Mouse (Mus musculus) embryo, embryonic 9.5 days (tissue): ENCODE results near the gene Rnf141.

Source experiments
- DNase-seq: peaks from one replicate; pipeline ENCODE4 v3.0.0-alpha.2; 2017; ENCODE audit errors: extremely low spot score

The Rnf141 gene

DNA sequence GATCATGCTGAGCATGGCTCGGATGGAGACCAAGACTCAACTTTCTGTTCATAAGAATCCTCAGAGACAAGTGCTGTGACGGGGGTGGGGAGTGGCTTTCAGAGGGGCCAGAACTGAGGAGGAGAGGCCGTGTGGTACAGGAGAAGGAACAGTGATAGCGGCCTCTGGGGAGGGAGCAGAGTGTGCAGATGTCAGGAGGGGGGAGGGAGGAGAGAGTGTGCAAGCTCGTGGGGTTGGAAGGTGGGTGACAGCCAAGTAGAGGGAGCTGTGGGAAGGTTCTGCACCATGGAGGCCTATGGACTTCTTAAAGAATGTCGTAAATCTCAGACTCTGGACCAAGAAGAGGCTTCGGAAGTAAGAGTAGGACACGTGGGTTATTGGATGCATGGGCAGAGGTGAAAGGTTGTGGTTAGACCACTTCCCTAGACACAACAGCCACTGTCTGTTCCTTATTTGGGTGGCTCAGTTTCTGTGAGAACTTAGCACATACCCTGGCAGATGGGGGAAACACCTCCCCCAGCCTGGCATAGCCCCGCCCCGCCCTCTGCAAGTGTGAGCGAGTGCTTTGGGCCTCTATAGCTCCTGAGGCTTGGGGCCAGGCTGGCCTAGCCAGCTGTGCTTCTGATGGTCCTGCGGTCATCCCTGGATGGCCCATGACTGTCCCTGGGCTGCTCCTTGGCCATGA, 47.7 kb downstream of the Rnf141 start:
- no peak for DNase-seq

GRCm38 (mm10) chr7:110794722-110795121, 49.5 kb downstream of the Rnf141 start:
- no peak for DNase-seq

GRCm38 (mm10) chr7:110792834-110793233, 51.4 kb downstream of the Rnf141 start:
- no peak for DNase-seq

GRCm38 (mm10) chr7:110792201-110792600, 52.1 kb downstream of the Rnf141 start:
- no peak for DNase-seq

DNA sequence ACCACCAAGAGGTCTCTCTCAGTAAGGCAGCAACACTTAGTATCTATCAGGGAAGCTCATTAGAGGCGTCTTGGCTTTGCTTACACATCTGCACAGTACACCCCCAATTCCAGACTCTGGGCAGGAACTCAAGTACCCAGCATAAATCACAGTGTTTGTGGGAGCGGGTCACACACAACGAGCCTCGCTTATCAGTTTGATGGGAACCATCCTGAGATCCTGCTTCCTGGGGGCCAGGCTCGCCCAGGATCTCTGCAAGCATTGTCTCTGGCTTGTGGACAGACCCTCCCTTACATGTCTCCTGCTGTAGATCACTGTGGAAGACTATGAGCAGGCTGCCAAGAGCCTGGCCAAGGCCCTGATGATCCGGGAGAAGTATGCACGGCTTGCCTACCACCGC, 53.4 kb downstream of the Rnf141 start:
- no peak for DNase-seq

GRCm38 (mm10) chr7:110787310-110787709, 56.9 kb downstream of the Rnf141 start:
- DNase-seq = no peak

DNA sequence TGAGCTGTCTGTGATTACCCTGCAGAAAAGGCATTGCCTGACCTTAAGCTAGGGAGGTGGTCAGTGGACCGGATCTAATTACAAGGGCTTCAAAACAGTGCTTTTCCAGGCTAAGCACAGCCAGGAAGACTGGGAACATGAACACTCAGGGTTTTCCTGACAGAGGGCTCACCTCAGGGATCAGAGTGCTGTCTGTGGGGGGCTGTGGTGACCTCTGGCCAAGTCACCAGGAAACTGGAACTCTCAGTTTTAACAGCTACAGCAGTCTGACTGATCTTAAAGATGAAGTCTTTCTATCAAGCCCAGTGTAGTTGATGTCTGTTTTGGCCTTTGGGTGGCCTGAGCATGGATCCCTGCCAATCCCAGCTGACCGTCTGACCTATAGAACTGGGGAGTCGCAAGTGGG, 58.5 kb downstream of the Rnf141 start:
- no peak for DNase-seq

GRCm38 (mm10) chr7:110784965-110785364, 59.3 kb downstream of the Rnf141 start:
- no peak for DNase-seq

DNA sequence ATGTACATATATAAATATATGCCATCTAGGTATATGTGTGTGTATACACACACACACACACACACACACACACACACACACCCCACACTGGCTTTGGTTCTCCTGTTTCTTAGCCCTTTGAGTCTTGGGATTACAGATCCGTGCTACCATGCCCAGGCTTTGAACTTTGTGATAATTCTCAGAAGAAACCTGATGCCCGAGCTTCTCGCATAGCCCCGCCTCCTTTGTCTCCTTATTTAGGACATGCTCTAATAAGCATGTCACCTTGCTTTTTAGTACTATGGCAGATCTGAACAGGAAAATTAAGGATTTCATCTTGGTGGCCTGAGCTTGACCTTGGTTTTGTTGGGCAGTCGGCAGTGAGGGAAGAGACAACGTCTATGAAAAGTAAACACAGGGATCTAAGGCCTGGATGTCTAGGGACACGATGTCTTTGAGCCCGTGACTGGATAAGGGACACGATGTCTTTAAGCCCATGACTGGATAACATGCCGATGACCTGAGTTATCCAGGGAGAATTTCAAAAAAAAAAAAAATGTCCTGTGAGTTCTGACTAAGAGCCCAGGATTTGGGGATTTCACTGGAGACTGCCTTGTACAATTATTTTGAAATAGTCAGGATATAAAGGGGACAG, 61.3 kb downstream of the Rnf141 start:
- no peak for DNase-seq

- no peak for DNase-seq
These were observed 62.1 kb downstream of the Rnf141 start for GRCm38 (mm10) chr7:110782135-110782534.

- no peak for DNase-seq
These were observed 63.0 kb downstream of the Rnf141 start for GRCm38 (mm10) chr7:110781231-110781711.

GRCm38 (mm10) chr7:110780520-110780919, 63.7 kb downstream of the Rnf141 start:
- DNase-seq = no peak

GRCm38 (mm10) chr7:110779605-110780111, 64.6 kb downstream of the Rnf141 start:
- DNase-seq = no peak

DNA sequence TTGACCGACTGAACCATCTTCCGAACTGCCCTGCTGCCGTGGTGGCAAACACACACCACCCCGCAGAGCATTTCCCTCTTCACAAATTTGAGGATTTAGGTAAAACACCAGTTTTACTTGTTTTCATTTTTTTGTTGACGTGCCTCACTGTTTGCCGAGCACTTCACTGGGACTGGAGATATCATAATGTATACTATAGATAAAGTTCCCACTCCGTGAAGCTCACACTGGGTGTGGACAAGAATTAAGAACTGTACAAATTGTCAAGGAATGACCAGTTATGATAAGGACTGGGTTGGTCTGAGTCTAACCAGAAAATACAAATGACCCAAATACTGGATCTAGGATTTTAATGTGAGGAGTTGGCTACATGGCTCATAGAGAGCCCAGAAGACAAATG, 65.3 kb downstream of the Rnf141 start:
- no peak for DNase-seq

DNA sequence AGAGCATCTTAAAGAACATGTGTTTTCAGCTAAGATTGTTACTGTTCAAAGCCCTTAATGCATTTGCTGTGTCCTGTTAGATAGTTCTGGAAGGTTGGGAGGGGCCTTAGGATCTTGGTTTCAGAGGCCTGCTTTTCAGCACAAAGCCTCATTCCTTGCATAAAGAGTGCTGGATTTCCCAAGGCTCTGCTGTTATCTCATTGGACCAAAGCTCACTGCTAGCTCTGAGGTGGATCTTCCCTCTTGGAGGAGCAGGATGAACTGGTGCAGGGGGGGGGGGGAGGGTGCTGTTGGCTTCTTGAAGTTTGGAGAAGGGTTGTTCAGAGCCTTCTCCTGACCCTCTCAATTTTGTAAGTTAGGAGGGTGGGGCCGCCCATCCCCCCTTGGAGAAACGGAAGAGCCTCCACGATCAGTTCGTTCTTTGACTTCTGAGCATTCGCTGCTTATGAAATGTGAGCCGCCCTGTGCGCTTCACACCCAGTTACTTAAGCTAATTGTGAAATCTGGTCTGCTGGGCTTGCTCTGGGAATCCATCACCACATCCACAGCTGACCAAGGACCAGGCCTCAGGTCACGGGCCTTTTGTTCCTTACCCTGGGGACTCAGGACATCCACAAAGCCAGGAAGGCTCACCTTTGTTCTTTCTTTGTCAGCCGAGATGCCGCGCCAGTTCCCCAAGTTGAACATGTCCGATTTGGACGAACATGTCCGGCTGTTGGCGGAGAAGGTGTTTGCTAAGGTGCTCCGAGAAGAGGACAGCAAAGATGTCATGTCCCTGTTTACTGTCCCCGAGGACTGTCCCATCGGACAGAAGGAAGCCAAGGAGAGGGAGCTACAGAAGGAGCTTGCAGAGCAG, 66.9 kb downstream of the Rnf141 start:
- DNase-seq = no peak

DNA sequence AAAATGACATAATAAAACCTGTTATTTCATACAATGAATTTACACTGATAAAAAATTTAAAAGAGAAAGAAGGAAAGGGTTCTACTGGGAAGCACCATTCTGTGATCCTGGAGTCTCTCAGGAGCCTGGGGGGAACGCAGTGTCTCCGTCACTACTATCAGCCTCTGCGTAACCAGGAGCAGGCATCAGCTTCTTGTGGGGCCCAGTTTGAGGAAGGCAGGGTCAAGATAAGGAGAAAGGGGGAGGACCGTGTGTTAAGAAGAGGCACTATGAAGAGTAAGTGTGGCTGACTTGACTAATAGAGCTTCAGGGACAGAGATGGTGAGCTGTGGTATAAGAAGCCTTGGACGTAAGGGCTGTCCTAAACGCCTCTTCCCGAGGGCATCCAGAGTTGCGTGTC, 69.6 kb downstream of the Rnf141 start:
- DNase-seq = no peak

DNA sequence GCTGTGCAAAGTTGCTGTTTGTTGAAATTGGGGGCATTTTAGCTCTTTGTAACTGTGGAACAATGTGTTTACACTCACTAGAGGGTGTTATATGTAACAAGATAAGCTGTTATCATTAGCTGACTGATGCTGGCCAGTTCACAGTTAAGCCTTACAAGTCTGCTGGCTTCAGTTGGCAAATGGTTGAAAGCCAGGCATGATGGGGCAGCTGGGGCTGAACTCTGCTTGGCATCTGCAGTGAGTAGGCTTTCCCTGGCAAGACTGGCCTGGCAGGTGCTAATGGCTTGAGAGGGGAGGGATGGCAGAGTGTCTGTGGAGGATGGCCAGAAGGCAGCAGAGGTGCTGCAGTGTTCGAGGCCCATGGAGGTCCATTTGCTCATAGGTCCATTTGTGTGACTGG, 70.2 kb downstream of the Rnf141 start:
- no peak for DNase-seq

DNA sequence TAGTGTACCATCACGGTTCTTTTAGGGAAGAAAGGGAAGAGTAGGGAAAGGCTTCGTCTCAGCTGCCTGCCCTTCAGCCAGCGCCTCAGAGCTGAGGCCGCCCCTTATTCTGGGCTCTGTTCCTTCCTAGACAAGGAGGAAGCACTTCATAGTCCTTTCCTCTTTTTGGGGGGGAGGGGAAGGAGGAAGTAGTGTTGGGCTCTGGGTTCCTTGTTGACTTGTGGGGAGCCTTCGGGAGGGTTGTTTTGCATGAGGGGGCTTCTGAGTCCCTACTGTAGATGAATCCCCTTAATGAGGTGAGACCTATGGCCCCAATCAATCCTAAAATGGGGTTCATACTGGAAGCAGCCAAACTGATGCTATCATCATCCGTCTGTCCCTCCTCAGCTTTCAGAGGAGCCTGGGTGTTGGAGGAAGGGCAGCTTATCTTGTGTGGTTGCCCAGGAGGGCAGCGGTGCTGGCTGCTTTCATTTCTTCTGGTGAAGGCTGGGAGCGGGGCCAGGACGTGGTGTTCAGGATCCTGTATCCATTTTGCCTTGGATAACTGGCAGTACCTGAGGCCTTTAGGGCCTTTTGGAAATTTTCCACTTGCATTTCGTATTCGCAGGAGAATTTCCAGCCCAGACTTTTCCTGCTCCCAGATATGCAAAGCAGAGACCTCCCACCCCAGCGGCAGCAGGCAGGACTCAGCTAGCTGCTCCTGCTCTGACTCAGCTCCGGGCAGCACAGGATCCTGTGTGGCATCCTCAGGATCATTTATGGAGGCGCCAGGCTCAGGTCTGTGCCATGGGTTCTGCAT, 70.9 kb downstream of the Rnf141 start:
- no peak for DNase-seq

DNA sequence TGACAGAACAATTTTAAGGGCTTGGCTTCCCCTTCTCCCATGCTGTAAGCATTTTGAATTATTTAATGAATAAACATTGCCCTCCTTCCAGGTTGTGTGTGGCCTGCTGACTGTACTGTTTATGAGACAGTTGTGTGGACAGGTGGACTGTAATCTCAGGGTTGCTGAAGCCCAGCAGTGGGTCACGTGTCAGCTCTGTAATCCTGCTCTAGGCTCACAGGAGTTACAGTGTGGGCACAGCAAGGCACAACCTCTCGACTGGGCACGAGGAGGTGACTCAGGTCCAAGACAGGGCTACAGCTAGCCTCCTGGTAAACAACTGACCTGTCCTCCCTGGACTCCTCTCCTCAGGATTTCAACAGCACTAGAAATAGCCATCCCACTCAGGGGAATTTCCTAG, 71.9 kb downstream of the Rnf141 start:
- DNase-seq = no peak

DNA sequence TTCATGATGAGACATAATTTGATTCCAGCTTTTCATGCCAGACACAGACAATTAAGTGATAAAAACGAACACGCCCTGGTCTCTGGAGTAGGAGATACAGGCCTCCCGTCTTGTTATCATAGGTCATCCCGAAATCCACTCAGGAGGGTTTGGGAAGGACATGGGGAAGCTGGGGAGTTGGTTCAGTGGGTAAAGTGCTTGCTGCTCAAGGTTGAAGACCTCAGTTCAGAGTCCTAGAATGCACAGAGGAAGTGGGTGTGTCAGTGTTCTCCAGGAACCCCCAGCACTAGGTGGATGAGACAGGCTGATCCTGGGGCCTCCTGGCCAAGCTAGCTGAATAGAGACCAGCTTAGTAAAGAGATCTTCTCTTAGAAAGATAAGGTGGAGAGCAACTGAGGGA, 73.3 kb downstream of the Rnf141 start:
- DNase-seq = no peak

DNA sequence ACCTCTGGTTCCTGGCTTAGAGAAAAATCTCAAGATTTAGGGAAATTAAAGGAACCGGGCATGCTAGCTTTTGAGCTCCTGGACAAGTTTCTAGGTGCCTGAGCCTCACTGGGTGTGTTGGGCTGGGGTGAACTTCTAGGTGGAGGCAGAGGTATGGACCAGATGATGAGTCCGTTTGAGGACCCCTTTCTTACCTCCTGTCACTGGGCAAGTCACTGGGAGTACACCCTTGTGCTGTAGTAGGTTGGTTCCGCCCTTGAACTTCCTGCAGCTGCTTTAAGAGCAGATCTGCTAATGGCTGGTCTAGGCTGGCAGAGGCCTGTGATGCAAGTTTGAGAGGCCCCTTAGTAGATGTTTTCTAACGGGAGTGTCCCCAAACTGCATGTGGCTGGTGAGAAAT, 75.2 kb downstream of the Rnf141 start:
- DNase-seq = no peak
